Mouse (Mus musculus): ENCODE measurements around the gene Phb2.
A peak's percentile ranks its signal among the peaks of the same experiment; 100 is the strongest.
"Not testable (repeated sequence)": the region's sequence is repeated elsewhere in the genome, so short reads cannot be mapped to it uniquely, and the experiment has no call there.

Gene Phb2

DNA sequence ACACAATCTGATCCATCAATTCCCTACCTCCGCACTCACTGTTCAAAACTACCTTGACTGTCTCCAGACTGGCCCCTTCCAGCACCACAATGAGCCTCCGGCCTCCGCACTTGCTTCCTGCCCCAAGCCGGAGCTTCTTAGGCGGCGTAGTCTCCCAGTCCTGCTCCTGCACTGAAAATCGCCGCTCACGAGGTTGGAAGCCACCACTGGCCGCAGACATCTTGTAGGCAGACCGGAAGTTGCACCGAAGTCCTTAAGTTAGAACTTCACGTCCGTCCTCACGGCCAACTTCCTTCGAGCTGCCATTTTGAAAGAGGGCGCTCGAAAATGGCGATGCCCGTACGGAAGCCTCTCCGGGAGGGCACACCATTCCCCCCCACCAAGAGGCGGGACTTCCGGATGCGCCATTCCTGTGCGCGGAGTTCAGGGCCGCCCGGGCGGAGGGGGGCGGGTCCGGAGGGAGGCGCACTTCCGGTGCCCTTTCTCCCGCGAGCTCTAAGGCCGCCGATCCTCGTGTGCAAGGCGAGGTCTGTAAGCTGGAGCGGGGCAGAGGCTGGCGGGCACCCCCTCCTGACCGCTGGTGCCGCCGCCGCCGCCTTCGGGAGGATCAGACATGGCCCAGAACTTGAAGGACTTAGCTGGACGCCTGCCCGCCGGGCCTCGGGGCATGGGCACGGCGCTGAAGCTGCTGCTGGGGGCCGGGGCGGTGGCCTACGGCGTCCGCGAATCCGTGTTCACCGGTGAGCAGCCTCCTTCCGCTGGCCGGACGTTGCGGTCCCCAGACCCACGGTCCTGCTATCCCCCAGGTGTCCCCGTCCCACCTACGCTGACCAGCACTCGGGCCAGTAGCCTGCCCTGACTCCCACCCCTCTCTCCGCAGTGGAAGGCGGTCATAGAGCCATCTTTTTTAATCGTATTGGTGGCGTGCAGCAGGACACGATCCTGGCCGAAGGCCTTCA lies at the start of gene Phb2, which contains the start of gene Emg1:
Gene Phb2 (plus strand): TSS at position 513 of the 959 bp plus-strand sequence.
Gene Emg1 (minus strand): TSS at position 355 of the 959 bp plus-strand sequence.
- peak; percentile 99 for DNase-seq (ENCODE audit: low spot score)

DNA sequence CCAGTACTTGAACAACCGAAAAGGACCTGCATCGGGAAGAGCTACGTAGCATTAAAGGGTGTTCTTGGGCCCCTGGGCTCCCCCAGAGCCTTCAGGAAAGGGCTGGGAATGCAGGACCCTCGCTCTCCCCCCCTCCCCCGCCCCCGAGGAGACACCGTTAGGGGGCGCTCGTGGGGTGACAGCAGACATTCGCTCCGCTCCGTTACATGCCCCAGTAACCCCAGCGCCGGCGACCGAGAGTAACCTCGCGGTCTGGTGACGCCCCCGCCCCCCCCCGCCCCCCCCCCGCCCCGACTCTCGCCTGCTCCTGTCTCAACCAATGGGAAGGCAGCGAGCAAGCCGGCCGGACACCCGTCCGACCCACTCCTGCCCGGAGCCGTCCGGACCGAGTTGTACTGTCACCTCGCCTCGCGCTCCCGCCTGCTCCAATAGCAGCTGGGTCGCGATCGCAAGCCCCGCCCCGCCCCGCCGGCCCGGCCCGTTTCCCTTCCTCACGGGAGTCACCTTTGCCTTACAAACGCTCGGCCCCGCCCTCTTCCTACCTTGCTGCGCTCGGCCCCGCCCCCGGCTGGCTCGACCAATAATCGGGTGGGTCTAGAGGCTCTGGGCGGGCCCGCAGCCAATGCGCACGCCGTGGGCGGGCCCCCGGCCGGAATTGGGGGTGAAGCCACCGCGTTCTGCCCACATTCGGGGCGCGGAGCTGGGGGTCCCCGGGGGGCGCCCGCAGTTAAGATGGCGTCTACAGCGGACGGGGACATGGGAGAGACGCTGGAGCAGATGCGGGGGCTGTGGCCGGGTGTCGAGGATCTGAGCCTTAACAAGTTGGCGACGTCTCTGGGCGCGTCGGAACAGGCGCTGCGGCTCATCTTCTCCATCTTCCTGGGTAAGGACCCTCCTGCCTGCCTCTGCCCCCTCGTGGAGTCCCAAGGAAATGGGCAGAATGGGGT lies 49.4 kb upstream of the Phb2 start, which contains the start of gene Lpcat3:
Gene Lpcat3 (plus strand): TSS at position 551 of the 947 bp plus-strand sequence.
- peak; percentile 100 for DNase-seq (ENCODE audit: low spot score)

DNA sequence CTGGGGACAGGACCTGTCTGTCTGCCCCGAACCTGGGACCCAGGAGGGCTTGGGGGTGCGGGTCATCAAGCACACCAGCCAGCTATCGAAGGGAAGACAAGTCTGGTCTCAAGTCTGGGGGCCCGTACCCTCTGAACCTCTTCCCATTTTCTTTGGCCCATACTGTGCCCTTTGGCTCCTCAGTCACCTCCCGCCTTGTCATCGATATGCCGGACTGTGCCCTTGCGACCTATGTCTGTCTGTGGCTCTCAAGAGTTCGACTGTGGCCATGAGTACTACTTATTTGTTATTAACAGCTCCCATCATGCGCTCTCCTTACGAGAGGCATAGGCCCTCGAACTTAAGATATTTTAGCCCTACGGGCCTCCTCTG lies 48.7 kb upstream of the Phb2 start:
- no peak for DNase-seq (ENCODE audit: low spot score)

DNA sequence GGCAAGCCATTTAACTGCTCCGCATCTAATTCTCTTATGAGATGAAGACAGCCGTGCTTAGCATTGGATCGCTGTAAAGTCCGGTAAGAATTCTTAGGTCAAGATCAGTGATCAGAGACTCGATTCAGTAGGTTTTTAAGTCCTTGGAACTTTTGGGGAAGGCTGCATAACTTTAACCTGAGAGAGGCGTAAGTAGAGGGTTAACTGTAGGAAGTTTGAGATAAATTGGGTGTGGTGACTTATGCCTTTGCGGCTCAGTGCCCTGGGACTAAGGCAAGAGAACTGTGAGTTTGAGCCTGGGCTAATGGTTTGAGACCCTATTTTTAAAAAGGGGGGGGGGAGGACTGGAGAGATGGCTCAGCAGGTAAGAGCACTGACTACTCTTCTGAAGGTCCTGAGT lies 47.9 kb upstream of the Phb2 start:
- no peak for DNase-seq (ENCODE audit: low spot score)

DNA sequence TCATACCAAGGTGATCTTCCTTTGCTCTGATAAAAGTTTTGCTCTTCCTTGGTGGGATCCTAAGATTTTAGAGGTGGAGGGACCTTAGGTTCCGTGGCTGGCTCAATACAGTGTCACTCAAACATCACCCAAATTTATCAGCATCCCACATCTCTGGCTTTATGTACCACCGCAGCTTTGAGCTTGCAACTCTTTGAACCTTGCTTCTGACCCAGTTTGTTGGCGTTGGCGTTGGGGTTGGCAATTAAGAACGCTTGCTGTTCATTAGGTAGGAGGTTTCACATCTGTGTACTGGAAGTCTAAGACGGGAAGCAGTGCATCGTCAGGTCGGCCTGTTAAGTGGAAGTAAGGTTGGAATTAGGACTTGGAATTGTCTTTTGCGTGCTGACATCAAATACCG lies 47.1 kb upstream of the Phb2 start:
- DNase-seq (ENCODE audit: low spot score), result no peak

DNA sequence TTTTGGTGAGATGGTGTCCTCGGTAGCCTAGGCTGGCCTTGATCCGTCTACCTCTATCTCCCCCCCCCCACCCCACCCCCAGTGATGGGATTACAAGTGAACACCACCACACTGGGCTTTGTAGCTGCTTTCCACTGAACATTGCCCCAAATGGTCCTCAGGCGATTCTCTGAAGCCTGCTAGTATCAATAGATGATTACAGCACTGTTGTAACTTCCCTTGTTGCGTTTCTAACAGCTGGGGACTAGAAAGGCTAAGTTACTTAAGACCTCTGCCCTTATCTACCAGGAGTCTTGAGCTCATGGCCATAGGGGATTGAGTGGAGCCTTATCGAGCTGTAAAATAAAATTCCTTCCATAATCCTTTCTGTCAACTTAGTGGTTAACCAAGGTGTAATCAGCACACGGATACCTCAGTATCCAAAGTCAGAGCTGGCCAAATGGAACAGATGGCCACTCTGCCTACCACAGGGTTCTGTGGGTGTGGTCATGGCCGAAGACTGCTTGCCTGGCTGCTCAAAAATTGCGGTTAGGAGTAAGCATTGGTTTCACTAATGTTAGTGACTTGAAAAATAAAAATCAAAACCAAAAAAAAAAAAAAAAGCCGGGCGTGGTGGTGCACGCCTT lies 42.8 kb upstream of the Phb2 start:
- DNase-seq (ENCODE audit: low spot score), result no peak

DNA sequence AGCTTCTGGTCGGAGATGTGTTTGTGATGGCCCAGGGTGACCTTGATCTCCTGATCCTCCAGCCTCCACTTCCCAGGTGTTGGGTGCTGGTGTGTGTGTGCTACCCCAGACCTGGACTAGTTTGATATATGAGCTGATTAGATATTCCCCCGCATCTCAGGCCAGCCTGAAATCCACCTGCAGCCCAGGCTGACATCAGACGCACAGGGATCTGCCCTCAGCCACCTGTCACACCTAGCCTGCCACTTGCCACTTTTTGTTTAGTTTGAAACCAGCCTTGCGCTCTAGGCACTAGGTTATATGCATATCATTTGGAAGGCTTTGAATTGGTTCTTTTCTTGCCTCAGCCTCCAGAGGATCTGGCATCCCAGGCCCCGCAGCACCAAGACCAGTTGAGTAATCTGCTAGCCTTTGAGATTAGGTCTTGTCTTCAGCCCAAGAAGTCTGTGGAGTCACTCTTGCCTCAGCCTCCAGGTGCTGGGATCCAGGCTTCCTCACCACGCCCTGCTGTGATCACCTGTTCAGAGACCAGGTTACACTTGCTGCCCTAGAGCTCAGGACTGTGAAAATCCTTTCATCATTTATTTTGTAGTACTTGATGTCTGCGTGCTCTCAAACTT lies 41.7 kb upstream of the Phb2 start:
- DNase-seq (ENCODE audit: low spot score), result no peak

DNA sequence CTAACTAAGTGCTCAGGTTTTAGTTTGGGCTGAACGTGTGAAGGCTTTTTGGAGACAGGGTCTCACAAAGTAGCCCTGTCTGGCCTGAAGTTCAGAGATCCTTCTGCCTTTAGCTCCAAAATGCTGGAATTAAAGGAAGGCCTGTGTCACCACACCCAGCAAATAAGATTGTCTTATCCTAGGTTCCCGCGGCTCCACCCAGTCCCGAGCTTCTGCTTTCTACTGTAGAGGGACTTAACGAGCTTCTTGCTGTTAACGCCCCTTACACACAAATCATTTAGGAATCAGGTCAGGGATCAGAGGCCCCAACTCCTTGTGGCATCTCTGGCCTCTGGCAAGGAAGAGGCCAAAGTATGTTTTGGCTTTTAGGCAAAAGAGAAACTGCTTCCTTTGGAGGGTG lies 40.0 kb upstream of the Phb2 start:
- DNase-seq (ENCODE audit: low spot score), result no peak

DNA sequence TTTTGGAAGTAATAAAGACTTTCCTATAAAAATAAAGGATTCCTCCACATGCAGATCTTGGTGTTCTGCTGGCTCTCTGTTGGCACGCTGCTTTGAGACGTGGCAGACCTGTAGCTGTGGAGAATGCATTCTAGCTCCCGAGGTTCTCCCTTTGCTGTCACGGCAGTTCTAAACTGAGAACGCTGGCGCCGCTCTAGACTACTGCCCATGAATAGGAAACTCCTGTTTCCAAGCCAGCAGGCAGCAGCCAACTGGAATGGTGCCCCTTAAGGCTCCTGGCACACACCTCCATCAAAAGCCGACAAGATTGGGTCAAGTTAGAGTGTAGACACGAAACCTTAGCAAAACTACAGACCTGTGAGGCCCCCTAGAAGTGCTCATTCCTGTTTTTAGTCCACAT lies 38.5 kb upstream of the Phb2 start:
- no peak for DNase-seq (ENCODE audit: low spot score)

DNA sequence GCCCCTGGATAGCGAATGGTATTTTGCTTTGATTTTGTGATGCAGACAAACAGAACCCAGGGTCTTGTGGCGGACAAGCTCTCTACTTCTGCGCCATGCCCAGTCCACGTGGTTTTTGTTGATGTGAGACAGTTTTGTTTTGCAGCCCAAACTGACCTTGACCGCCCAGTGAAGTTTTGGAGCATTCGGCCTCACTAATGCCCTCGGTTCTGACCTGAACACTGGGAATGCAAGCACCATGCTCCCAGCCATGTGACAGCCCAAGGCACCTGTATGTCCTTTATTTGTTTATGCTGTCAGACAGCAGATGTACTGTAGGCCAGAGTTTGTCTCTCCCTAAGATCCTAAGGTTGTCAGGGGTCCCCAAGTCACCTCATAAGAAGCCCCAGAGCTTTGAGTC lies 37.5 kb upstream of the Phb2 start:
- DNase-seq (ENCODE audit: low spot score), result no peak

DNA sequence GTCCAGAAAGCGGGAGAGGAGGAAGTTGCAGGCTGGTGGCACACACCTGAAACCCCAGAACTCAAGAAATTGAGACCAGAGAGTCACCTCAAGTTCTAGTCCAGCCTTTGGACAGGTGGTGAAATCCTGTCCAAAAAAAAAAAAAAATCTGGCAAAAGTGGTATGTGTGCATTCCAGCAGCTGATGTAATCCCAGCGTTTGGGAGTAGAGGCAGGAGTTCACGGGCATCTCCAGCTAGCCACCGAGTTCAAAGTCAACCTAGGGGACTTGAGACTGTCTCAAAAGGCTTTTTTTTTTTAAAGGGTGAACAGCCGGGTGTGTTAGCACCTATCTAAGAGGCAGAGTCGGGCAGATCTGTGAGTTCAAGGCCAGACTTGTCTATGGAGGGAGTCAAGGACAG lies 36.0 kb upstream of the Phb2 start:
- no peak for DNase-seq (ENCODE audit: low spot score)

DNA sequence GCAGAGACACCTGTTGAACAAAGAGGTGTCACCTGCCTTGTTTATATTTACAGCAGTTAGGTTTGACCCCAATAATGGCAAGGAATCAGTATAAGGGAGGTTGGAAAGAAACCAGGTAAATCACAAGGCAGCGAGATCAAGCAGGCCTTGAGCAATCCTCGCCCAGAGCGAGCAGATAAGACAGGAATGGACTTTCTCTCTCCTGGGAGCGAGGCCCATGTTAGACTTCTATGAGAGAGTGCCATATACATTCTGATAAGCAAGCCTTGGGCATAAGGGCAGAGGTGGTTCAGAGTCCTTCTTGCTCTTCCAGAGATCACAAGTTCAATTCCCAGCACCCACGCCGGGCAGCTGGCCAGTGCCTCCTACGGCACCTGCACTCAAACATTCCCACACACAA lies 33.4 kb upstream of the Phb2 start:
- no peak for DNase-seq (ENCODE audit: low spot score)

DNA sequence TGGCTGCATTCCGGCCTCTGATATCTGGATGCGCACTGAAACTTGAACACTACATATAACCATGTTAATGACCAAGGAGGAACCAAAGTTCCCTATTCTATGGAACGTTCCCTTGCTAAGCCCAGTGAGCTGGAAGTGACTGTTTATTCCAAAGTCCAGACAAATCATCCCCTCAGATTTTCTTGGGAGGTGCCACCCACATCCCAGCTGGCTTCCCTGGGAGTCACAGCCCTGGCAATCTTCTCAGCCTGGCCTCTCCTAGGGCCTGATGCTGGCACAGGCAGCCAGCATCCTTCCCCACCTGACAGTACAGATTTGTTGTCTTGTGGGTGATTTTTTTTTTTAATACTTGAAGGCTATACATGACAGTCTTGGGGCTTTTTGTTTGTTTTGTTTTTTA lies 32.6 kb upstream of the Phb2 start:
- DNase-seq (ENCODE audit: low spot score), result no peak

DNA sequence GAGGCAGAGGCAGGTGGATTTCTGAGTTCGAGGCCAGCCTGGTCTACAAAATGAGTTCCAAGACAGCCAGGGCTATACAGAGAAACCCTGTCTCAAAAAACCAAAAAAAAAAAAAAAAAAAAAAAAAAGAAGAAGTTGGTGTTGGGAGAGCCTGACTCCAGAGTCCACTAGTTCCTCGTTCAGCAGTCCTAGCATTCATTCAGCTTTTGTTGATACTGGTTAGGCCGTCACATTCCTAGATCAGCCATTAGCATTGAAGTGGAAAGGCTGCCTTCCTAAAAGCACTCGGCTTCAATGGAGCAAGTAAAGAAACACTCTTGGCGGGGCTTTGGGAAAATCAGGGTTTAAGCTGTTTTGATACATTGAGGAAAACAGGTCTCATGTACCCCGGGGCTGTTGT lies 29.8 kb upstream of the Phb2 start:
- not testable (repeated sequence) for DNase-seq (ENCODE audit: low spot score)

DNA sequence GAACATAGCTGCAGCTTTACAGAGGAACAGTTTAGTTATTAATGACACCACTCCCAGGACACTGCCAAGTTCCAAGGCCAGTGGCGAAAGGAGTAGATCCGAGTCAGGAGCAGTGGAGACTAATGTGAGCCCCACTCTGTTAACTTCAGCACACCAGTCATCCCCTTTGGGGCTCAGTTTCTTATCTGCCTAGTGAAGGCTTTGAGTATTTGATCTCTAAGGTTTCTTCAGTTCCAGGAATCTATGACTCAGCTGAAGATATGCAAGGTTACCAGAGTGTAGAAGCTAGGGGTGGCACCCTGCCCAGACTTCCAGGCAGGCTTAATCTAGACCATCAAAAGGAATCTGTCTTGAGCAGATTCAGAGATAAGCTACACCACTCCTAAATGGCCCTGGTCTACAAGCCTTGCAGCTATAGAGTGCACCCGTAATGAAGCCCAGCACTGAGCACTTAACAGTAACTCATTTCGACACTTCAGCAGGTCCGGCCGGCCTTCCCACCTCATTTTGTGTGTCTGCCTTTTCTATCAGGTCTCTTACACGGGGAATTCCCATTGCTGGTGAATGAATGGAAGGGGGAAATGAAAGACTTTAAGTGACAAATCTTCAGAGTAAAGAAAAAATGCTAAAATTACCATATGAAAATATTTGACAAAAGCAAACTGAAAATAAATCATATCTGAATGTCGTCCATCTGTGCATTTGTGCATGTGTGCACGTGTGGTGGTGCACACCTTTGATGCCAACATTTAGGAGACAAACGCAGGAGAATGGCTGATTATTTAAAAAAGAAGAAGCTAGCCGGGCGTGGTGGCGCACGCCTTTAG lies 28.3 kb upstream of the Phb2 start:
- peak; percentile 84 for DNase-seq (ENCODE audit: low spot score)

DNA sequence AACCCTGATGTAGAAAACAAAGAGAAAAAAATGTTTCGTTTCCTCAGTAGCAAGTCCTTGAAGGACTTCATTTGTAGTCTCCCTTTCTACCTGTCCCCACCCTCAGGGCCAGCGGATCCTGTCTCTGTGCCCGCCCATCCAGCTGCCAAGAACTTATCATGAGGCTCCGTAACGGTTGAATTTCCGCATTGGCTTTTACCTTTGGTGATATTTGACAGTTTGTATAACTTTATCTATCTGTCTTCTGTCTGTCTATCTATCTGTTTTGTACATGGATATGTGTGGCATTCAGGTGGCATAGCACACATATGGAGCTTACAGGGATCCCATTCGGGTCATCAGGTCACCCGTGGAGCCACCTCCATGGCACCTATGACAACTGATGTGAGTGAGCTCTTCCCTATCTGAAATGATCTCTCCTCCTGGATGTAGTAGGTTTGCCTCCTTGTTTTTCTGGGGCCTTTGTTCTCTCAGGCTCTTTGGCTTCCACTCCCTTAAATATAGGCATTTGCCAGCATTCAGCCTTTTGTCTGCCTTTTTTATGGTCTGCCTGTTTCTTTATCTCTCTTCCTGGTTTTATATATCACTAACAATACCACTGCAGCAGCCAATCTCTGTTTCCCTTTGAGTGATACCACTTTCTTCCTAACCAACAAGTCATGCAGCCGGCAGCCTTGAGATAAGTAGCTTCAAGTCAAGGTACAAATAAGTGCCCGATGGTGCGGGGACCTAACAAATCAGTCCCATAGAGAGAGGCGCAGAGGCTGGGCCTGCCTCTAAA lies 26.3 kb upstream of the Phb2 start:
- DNase-seq (ENCODE audit: low spot score), result no peak

DNA sequence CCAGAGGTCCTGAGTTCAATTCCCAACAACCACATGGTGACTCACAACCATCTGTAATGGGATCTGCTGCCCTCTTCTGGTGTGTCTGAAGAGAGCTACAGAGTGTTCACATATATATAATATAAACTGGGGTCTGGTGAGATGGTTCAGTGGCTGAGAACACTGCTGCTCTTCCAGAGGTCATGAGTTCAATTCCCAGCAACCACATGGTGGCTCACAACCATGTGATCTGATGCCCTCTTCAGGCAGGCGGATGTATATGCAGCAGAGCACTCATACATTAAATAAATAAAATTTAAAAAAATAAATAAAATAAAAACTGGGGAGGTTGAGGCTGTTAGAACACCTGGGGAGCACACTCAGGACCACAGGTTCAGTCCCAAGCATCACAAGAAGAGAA lies 25.5 kb upstream of the Phb2 start:
- not testable (repeated sequence) for DNase-seq (ENCODE audit: low spot score)

DNA sequence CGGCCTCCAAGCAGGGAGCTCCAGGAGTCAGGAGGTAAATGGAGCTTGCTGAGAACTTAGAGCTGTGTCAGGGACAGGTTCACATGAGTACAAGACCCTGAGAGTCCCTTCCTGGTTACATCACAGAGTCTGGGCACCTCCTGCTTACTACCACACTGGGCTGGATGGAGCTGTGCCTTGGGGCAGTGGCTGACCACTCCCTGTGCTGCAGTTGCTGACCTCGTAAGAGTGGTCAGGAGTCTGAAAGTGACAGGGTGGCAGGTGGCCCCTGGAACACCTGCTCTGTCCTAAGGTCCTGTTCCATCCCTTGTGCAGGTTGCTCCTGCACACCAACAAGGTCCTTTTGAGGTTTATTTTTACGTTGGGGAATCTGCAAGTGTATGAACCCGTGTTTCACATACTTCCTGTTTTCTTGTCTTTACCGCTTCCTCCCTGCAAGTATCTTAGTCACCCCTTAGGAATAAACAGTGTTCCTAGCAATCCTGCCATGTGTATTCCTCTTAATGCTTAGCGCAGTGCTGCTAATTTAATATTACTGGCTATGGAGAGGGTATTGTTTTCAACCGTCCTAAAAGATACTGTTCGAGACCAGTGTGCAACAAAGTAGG lies 23.9 kb upstream of the Phb2 start:
- no peak for DNase-seq (ENCODE audit: low spot score)

DNA sequence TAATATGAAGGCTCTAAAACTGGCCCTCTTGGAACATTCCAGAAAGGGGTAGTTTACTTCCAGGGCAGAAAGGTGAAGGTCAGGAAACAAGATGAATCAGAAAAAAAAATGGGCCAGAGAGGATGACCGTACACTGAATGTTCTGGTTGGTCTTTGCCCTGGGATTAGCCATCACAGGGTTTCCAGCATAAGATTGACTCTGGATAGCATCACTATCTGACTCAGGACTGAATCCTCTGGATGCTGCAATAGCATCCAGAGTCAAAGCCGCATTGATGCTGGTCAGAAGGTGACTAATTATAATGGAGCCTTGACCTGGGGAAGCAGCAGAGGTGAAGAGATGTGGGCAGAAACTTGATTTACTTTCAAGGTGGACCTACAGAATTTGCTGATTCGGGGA lies 23.1 kb upstream of the Phb2 start:
- DNase-seq (ENCODE audit: low spot score), result no peak

DNA sequence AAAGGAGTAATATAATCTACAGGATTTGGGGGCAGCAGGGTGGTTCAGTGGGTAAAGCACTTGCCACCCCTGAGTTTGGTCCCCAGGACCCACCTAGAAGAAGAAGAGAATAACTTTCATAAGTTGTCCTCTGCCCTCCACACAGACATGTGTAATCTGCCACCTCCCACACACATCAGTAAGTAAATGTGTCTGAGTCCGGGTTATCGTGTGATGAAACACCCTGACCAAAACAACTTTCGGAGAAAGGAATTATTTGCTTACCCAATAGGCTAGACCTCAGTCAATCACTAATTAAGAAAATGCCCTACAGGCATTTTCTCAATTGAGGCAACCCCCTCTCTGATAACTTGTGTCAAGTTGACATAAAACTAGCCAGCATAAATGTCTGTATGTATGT lies 21.6 kb upstream of the Phb2 start:
- no peak for DNase-seq (ENCODE audit: low spot score)

Measured in urinary bladder, postnatal 14 days (tissue).